16 mouse cellular contexts compared by ENCODE assay signal in the genomic region with DNA sequence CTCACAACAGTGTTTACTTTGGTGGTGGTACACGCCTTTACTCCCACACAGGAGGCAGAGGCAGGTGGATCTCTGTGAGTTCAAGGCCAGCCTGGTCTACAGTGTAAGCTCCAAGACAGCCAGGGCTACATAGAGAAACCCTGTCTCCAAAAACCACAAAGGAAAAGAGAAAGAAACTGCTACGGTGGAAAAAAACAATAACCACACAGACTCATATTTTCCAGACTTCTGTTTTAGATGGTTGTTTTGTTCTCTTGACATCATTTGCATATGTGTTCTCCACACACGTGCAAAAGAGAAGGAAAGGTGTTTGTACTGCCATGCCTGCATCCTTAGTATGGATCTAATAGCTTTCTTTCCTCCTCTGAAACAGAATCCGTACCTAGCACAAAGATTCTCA. TPM values are rescaled to one million over a fixed set of nuclear protein-coding genes. Genes with fewer than 3 reads are reported as not detected.
A peak's percentile ranks its signal among the peaks of the same experiment; 100 is the strongest.
DNase-seq lines count a peak whose midpoint lies in the region; ATAC-seq and TF ChIP-seq lines count a peak whose summit lies in the region.
"Had no signal": no experiment of that assay in that cellular context is flagged by ENCODE, and none has a peak within 500 bp of the region (broad histone marks: within the 10 kb centered on the region; RNA-seq: fewer than 3 reads in every experiment).

No protein-coding gene starts in this region.

- 62% methylated on average over 4 of the region's 4 CpGs for WGBS in liver, embryonic 11.5 days
- WGBS in liver, postnatal 0 days (ENCODE audit: insufficient replicate concordance) = 47% methylated on average over 4 of the region's 4 CpGs

- H3K27ac ChIP-seq in gastrocnemius, adult 2 months = peak overlapping the region; percentile 87
- H3K27ac ChIP-seq in liver, embryonic 11.5 days (ENCODE audit: low read depth, low read length) = peak overlapping the region; percentile 71
- H3K27ac ChIP-seq in liver, postnatal 0 days (ENCODE audit: low read depth) = peak overlapping the region; percentile 49
- H3K27ac ChIP-seq: embryonic facial prominence, embryonic 12.5 days; midbrain, embryonic 15.5 days had no signal

- intact Hi-C loops in gastrocnemius, adult 2 months (cut with DNase I) = no loop called here

- no peaks in the 10 kb centered on the region for H3K27me3 ChIP-seq in liver, embryonic 11.5 days (replicated peaks; ENCODE audit: control insufficient read depth, insufficient read depth, low read length)
- H3K27me3 ChIP-seq in liver, postnatal 0 days (ENCODE audit: insufficient read depth, low read length) = no peaks in the 10 kb centered on the region
- H3K27me3 ChIP-seq: embryonic facial prominence, embryonic 12.5 days; midbrain, embryonic 15.5 days; neural tube, embryonic 13.5 days; Patski had no signal

- peak overlapping the region; percentile 58 for H3K4me2 ChIP-seq in liver, embryonic 11.5 days
- peak overlapping the region; percentile 58; the same call in 1 of the 2 replicates for H3K4me2 ChIP-seq in liver, postnatal 0 days (ENCODE audit: low read depth, low read length)
- H3K4me2 ChIP-seq: embryonic facial prominence, embryonic 12.5 days; midbrain, embryonic 15.5 days had no signal

- TF ChIP-seq EP300 in liver, postnatal 0 days (IDR thresholded peaks at IDR 0.05; ENCODE audit: low read depth) = no peak

- H3K4me3 ChIP-seq in gastrocnemius, adult 2 months = peak overlapping the region; percentile 72
- H3K4me3 ChIP-seq in liver, embryonic 11.5 days (ENCODE audit: low read depth, low read length) = no peak overlapping the region
- no peak overlapping the region for H3K4me3 ChIP-seq in liver, postnatal 0 days (ENCODE audit: low read depth, low read length)
- H3K4me3 ChIP-seq: embryonic facial prominence, embryonic 12.5 days; midbrain, embryonic 15.5 days had no signal

- no peak for TF ChIP-seq CTCF in gastrocnemius, adult 2 months (IDR thresholded peaks at IDR 0.05)
- no peak for TF ChIP-seq CTCF in liver, postnatal 0 days (IDR thresholded peaks at IDR 0.05; ENCODE audit: low read depth)

- H3K9me3 ChIP-seq in liver, embryonic 11.5 days (ENCODE audit: control insufficient read depth, low read length) = no peaks in the 10 kb centered on the region
- no peaks in the 10 kb centered on the region for H3K9me3 ChIP-seq in liver, postnatal 0 days (ENCODE audit: low read length)
- H3K9me3 ChIP-seq: embryonic facial prominence, embryonic 12.5 days; midbrain, embryonic 15.5 days; neural tube, embryonic 13.5 days had no signal

- ATAC-seq in liver, embryonic 11.5 days (replicated peaks; ENCODE audit: low FRiP score) = no peak
- ATAC-seq in activated CD4-positive, CD25-positive, alpha-beta regulatory T cell, adult 4 months = peak; percentile 43
- no peak for ATAC-seq in liver, postnatal 0 days
- ATAC-seq: forebrain, embryonic 14.5 days; hindbrain, postnatal 0 days; midbrain, embryonic 15.5 days; Patski had no signal

- no peak for DNase-seq in gastrocnemius, adult 2 months
- DNase-seq in gastrocnemius, postnatal 25 days = no peak
- no peak for DNase-seq in liver, embryonic 11.5 days (ENCODE audit: low spot score)
- no peak for DNase-seq in liver
- no peak for DNase-seq in liver, postnatal 0 days
- no peak for DNase-seq in retina, embryonic 14.5 days (ENCODE audit: low spot score)
- no peak for DNase-seq in ovary, postnatal 10 days (ENCODE audit: low spot score)
- DNase-seq: cerebellum, postnatal 10 days; lung, postnatal 14 days had no signal

- peaks cover 41% of the 10 kb centered on the region for H3K4me1 ChIP-seq in liver, embryonic 11.5 days (replicated peaks; ENCODE audit: control insufficient read depth, insufficient read depth, low read length)
- peaks cover 38% of the 10 kb centered on the region for H3K4me1 ChIP-seq in liver, postnatal 0 days (ENCODE audit: insufficient read depth)
- H3K4me1 ChIP-seq: midbrain, embryonic 15.5 days had no signal

- H3K36me3 ChIP-seq in liver, embryonic 11.5 days (ENCODE audit: control insufficient read depth, insufficient read depth, low read length) = no peaks in the 10 kb centered on the region
- H3K36me3 ChIP-seq in liver, postnatal 0 days (replicated peaks; ENCODE audit: insufficient read depth, low read length) = no peaks in the 10 kb centered on the region
- H3K36me3 ChIP-seq: embryonic facial prominence, embryonic 12.5 days; midbrain, embryonic 15.5 days; neural tube, embryonic 13.5 days had no signal

- H3K9ac ChIP-seq in liver, embryonic 11.5 days (ENCODE audit: low read depth, low read length) = no peak overlapping the region
- no peak overlapping the region for H3K9ac ChIP-seq in liver, postnatal 0 days (replicated peaks)
- H3K9ac ChIP-seq: embryonic facial prominence, embryonic 12.5 days; midbrain, embryonic 15.5 days; neural tube, embryonic 13.5 days had no signal

RNA-seq across cellular contexts. Expression of gene Utrn, which starts 55.3 kb away (rescaled TPM):
- total RNA-seq in gastrocnemius, adult 2 months (2021) = 10 to 100 TPM; 20.1 to 28.1 TPM
- 10 to 100 TPM; 29.6 to 39.0 TPM for total RNA-seq in gastrocnemius, postnatal 25 days (2021)
- 19.8 and 23.0 TPM in 2 replicates for polyA plus RNA-seq in liver, embryonic 11.5 days (2014; fragmentation: Nextera tagmentation; extraction: Ambion mirVana)
- polyA plus RNA-seq in activated CD4-positive, CD25-positive, alpha-beta regulatory T cell, adult 4 months (2017; shearing (Covaris generic)) = 100 to 1,000 TPM; 255 to 319 TPM
- 8.0 and 9.7 TPM in 2 replicates for polyA plus RNA-seq in liver, postnatal 0 days (2015; fragmentation: Nextera tagmentation; extraction: Ambion mirVana)

Comparison
In these comparisons a context has a peak if more than half of its experiments do, and no peak if none do; other contexts are left out.
1. RNA of gene Utrn, which starts 55.3 kb away (polyA plus RNA-seq): 255 to 319 TPM in activated CD4-positive, CD25-positive, alpha-beta regulatory T cell, adult 4 months; 19.8 to 23.0 TPM in liver, embryonic 11.5 days and 8.0 to 9.7 TPM in liver, postnatal 0 days; every median in the first group is over 10 times any median in the second.
2. Peak in every context shown above with its lines, with median percentiles within 50 percentile points of each other: H3K27ac ChIP-seq.